Mouse (Mus musculus) thymus, adult 2 months (tissue): ENCODE results near the gene Kif1b. TPM values are rescaled to one million over a fixed set of nuclear protein-coding genes. Genes with fewer than 3 reads are reported as not detected.

Source experiments
- DNase-seq: peaks from one replicate; pipeline ENCODE4 v3.0.0; 2021
- H3K27ac ChIP-seq: fragments of 200-500 bp; 2 replicates; pipeline ENCODE4 v1.5.1; 2012; ENCODE audit warnings: low read length, control low read depth; ENCODE audit not compliant: control insufficient read depth, insufficient read depth
- H3K27me3 ChIP-seq: fragments of 200-500 bp; 2 replicates; pipeline ENCODE4 v1.6.1; 2012; ENCODE audit warnings: mild to moderate bottlenecking, low read length, moderate library complexity, mixed read lengths; ENCODE audit not compliant: control insufficient read depth, insufficient read depth
- H3K36me3 ChIP-seq: fragments of 200-500 bp; 2 replicates; pipeline ENCODE4 v1.6.1; 2012; ENCODE audit warnings: mild to moderate bottlenecking, low read length, moderate library complexity; ENCODE audit not compliant: control insufficient read depth, insufficient read depth
- H3K4me1 ChIP-seq: fragments of 200-500 bp; replicated peaks from 2 replicates; pipeline ENCODE4 v1.6.1; 2012; ENCODE audit warnings: low read length; ENCODE audit not compliant: control insufficient read depth, insufficient read depth
- H3K4me3 ChIP-seq: fragments of 200-500 bp; 2 replicates; pipeline ENCODE4 v1.5.1; 2012; ENCODE audit warnings: mild to moderate bottlenecking, low read length, control low read depth, moderate library complexity; ENCODE audit not compliant: control insufficient read depth, insufficient read depth
- CTCF ChIP-seq: fragments of 200-500 bp; IDR thresholded peaks from 2 replicates; pipeline ENCODE4 v1.5.1; 2012; ENCODE audit warnings: mild to moderate bottlenecking, control low read depth, low read length, moderate library complexity, borderline replicate concordance; ENCODE audit not compliant: control insufficient read depth, poor library complexity, insufficient read depth; ENCODE audit errors: extremely low read depth
- POLR2A ChIP-seq: fragments of 200-500 bp; IDR thresholded peaks from 2 replicates; pipeline ENCODE4 v1.6.1; 2012; ENCODE audit warnings: mild to moderate bottlenecking, low read length, control low read depth, moderate library complexity; ENCODE audit not compliant: control insufficient read depth, poor library complexity, insufficient read depth; ENCODE audit errors: extremely low read depth
- WGBS: fragments of 180-500 bp; shearing (Covaris S2); methylation state at CpG from one replicate; pipeline ENCODE4 v1.1.7; 2018; 5-methylcytosine and 5-hydroxymethylcytosine counted together
- polyA plus RNA-seq: library from polyadenylated mRNA; depleted of rRNA; stranded (reverse); fragments of >200 nt; gene quantifications from 2 replicates; pipeline ENCODE4 v1.2.3, GENCODE M21; 2012

Gene Kif1b
- polyA plus RNA-seq, 1 experiment: 23.9 TPM

DNA sequence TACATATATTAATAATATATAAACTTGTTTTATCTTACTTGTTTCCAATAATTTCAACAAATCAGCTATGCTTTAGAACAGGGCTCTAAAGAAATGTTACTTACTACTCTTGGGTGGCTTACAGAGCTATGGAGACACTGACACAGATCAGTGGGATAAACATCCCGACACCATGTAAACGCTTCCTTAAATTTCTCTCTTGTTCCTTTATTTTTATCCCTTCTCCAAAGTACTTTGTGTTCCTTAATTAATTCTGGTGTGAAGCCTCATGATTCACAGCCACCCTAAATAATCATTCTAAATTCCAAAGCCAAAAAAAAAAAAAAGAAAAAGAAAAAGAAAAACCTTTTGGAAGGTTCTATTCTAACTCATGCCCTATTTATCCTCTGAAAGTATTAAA is 42.6 kb downstream of the Kif1b start:
- no peak for DNase-seq
- no peak for TF ChIP-seq POLR2A
- no peak for TF ChIP-seq CTCF
- WGBS: 100% methylated on average over 2 of the region's 2 CpGs
- no peaks in the 10 kb centered on the region for H3K27me3 ChIP-seq
- H3K27ac ChIP-seq: no peak overlapping the region
- H3K36me3 ChIP-seq: no peaks in the 10 kb centered on the region; the same call in 1 of the 2 replicates
- H3K4me1 ChIP-seq: no peaks in the 10 kb centered on the region
- H3K4me3 ChIP-seq: no peak overlapping the region

DNA sequence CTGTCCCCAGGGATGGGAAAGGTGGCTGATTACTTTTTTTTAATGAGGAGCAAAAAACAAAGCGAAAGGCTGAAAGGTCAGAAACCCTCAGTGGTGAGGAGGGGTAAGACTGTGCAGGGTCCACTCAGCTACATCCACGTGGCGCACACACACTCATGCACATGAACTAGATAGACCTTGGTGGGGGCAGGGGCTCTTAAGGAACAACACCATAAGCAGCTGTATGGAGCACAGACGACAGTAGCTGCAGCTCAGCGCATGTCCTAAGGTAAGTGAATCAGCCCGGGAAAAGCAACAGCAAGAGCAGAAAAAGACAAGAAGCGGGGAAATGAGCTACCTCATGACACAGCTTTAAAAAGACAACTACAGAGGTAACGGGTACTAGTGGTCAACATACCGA is 44.3 kb downstream of the Kif1b start:
- H3K27ac ChIP-seq: no peak overlapping the region
- no peaks in the 10 kb centered on the region for H3K27me3 ChIP-seq
- 97% methylated on average over 9 of the region's 9 CpGs for WGBS
- no peak for DNase-seq
- H3K4me1 ChIP-seq: no peaks in the 10 kb centered on the region
- H3K4me3 ChIP-seq: no peak overlapping the region
- TF ChIP-seq POLR2A (no peak), CTCF (no peak)
- H3K36me3 ChIP-seq: no peaks in the 10 kb centered on the region; the same call in 1 of the 2 replicates

DNA sequence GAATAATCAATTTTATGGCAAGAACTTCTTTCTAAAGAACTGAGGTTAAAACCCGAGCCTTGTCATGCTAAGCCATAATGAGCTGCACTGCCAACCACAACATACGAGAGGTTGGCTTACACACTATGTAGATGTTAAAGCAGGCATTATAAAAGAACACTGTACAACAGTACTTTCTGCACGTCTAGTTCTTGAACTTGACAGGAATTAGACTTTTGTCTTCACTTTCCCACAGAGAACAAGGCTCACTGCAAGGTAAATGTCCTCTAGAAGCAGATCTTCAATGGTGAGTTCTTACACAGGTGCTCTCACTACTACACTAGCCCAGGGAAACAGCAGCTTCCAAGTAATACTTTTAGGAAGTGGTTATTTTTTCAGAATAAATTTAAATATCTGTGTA is 46.0 kb downstream of the Kif1b start:
- Histone ChIP-seq H3K36me3 (no peaks in the 10 kb centered on the region; the same call in 1 of the 2 replicates), H3K27ac (no peak overlapping the region), H3K4me3 (no peak overlapping the region), H3K27me3 (no peaks in the 10 kb centered on the region), H3K4me1 (no peaks in the 10 kb centered on the region)
- WGBS: 82% methylated on average over 3 of the region's 3 CpGs
- DNase-seq: no peak
- TF ChIP-seq CTCF (no peak), POLR2A (no peak)

DNA sequence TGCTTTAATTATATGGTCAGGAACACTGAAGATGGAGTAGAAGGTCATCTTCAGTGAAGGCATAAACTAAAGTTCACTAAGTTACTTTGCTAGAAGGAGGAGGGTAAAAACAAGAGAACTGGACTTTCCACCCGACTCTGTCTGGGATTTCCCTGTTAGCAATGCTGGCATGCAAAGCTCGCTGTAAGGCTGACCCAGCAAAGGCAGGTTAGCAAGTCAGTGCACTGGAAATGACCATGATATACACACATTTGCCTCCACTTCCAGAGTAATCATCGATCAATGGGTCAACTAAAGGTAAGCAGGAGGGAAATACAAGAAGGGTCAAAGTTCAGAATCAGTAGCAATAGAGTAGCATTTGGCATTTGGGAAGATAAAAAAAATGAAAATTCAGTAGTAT is 46.6 kb downstream of the Kif1b start:
- DNase-seq: no peak
- WGBS: 93% methylated on average over 3 of the region's 3 CpGs
- H3K27me3 ChIP-seq: no peaks in the 10 kb centered on the region
- no peak overlapping the region for H3K4me3 ChIP-seq
- no peaks in the 10 kb centered on the region for H3K4me1 ChIP-seq
- no peak overlapping the region for H3K27ac ChIP-seq
- no peak for TF ChIP-seq CTCF
- TF ChIP-seq POLR2A: no peak
- H3K36me3 ChIP-seq: no peaks in the 10 kb centered on the region; the same call in 1 of the 2 replicates

DNA sequence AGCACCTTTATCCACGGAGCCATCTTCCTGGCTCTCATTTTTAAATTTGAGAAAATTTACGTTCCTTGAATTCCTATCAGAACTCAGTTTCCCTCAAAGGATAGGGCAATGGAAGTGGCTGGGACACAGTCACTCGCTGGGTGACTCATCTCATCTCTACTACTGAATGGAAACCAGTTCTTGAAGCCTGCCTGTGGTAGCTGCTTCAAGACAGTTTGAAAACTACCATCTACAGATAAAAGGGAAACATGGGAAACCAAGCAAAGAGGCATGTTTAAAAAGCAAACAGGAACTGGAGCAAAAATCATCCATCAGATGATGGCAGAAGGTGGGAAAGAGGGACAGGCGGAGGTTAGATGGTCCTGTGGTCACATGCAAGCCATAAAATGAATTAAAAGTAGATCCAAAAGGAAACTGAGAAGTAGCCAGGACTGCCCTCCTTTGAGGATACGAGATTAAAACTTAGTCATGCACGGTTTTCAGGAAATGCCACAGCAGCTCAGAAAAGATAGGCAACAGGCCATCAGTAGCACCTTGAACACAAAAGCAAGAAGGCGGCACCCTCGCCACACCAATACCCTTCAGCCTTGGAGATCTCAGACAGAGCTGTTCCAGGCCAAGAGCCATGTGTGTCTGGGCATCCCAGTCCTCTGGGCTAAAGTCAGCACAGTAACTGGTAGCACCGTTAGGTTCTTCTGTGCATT is 48.0 kb downstream of the Kif1b start:
- Histone ChIP-seq H3K4me3 (no peak overlapping the region), H3K36me3 (no peaks in the 10 kb centered on the region), H3K4me1 (no peaks in the 10 kb centered on the region), H3K27ac (no peak overlapping the region), H3K27me3 (no peaks in the 10 kb centered on the region)
- DNase-seq: no peak
- TF ChIP-seq CTCF (no peak), POLR2A (no peak)
- 91% methylated on average over 9 of the region's 9 CpGs for WGBS

DNA sequence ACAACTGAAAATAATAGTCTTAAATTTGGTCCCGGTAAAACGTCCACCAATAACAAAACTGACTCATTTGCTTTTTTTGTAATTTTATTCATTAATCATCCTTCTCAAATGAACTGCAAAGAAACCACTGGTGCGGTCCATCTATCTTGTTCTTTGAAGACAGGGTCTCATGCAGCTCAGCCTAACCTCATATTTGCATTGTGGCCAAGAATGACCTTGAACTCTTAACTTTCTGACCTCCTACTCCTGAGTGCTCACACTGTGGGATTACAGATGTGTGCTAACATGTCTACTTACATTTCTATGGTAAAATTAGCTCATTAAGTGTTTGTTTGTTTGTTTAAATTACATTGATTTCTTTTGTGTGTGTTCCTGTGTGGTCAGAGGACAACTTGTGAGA is 48.6 kb downstream of the Kif1b start:
- no peak for DNase-seq
- Histone ChIP-seq H3K4me1 (no peaks in the 10 kb centered on the region), H3K4me3 (no peak overlapping the region), H3K36me3 (no peaks in the 10 kb centered on the region), H3K27ac (no peak overlapping the region), H3K27me3 (no peaks in the 10 kb centered on the region)
- 94% methylated on average over 3 of the region's 3 CpGs for WGBS
- TF ChIP-seq CTCF: no peak
- TF ChIP-seq POLR2A: no peak
